Mouse (Mus musculus) splenic B cell, adult 2 months (primary cell): ENCODE measurements around the gene Gphn.
A peak's percentile ranks its signal among the peaks of the same experiment; 100 is the strongest.

Experiments used
- DNase-seq: peaks from one replicate; pipeline ENCODE4 v3.0.0-alpha.2; 2011; ENCODE audit warnings: low read depth, low spot score
- H3K27me3 ChIP-seq: 2 replicates; pipeline ENCODE4 v1.6.1; 2012; ENCODE audit warnings: mild to moderate bottlenecking, low read length, moderate library complexity, mixed read lengths; ENCODE audit not compliant: control insufficient read depth, poor library complexity, insufficient read depth, severe bottlenecking
- H3K36me3 ChIP-seq: 2 replicates; pipeline ENCODE4 v1.6.1; 2012; ENCODE audit warnings: mild to moderate bottlenecking, low read length, moderate library complexity, mixed read lengths; ENCODE audit not compliant: control insufficient read depth, poor library complexity, insufficient read depth, severe bottlenecking

The Gphn gene

GRCm38 (mm10) chr12:78225707-78226518 is at the start of gene Gphn:
Gene Gphn, plus strand, starts transcription at chr12:78226379.
- DNase-seq, result peak; percentile 86
- no peaks in the 10 kb centered on the region for H3K27me3 ChIP-seq
- H3K36me3 ChIP-seq, result no peaks in the 10 kb centered on the region

- Histone ChIP-seq H3K36me3 (no peaks in the 10 kb centered on the region), H3K27me3 (no peaks in the 10 kb centered on the region)
- DNase-seq, result no peak
These were observed 44.7 kb upstream of the Gphn start for GRCm38 (mm10) chr12:78181452-78181851.

- Histone ChIP-seq H3K27me3 (no peaks in the 10 kb centered on the region), H3K36me3 (no peaks in the 10 kb centered on the region)
- no peak for DNase-seq
These were observed 32.2 kb upstream of the Gphn start, which contains the start of gene Gm6657 for GRCm38 (mm10) chr12:78193942-78194341. Gene Gm6657, plus strand, starts transcription at chr12:78194242.

- no peak for DNase-seq
- Histone ChIP-seq H3K27me3 (no peaks in the 10 kb centered on the region), H3K36me3 (no peaks in the 10 kb centered on the region)
These were observed 30.8 kb upstream of the Gphn start for GRCm38 (mm10) chr12:78195368-78195767.

DNA sequence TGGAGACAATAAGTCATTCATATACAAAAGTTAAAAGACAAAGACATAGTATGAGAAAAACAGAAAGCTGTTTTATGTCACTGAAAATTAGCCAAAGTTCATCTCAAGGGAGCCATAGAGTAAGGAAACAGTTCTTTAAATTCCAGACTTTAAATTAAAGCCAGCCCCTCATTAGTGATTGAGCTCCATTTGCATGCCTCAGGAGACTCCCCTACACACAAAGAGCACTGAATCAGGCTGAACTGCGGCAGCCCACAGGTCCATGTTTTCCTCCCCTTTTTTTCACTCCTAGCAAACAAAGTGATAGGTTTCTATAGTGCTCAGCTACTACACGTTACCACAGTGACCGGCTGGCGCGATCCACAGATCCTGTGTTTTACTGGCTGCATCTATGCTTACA is 22.5 kb upstream of the Gphn start:
- DNase-seq, result no peak
- Histone ChIP-seq H3K27me3 (no peaks in the 10 kb centered on the region), H3K36me3 (no peaks in the 10 kb centered on the region)

DNA sequence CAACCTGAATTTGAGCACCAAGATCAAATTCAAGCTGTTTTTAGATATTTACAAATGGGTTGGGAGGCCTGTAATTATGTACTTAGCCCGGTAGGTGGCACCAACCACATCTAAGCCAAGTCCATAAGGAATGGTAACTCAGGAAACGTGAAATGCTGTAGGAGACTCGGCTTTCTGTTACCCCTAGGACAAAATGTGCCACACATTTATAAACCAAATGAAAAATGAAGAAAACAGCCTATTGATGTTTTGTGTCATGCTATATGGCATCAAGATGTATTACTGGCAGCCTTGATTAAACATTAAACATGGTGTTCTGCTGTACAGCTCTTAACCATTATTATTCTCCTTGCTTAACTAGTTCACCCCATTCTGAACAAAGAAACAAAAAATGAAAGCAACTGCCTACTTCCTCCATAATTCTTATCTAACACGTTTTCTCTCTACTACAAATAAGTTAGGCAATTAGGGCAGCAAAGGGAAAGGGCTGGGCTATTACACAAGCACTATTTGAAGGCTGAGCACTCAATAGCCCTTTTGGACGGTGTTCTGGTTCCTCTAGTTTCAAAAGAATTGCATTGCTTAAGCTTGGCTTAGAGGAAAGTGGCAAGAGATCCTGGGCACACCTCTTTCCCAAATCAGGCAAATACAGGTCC is 20.1 kb upstream of the Gphn start:
- peak; percentile 73 for DNase-seq

GRCm38 (mm10) chr12:78206571-78206960 is 19.6 kb upstream of the Gphn start:
- Histone ChIP-seq H3K36me3 (no peaks in the 10 kb centered on the region), H3K27me3 (no peaks in the 10 kb centered on the region)
- no peak for DNase-seq

More for the DNA sequence above, 20.1 kb upstream of the Gphn start:
- no peaks in the 10 kb centered on the region for H3K36me3 ChIP-seq
- no peaks in the 10 kb centered on the region for H3K27me3 ChIP-seq

DNA sequence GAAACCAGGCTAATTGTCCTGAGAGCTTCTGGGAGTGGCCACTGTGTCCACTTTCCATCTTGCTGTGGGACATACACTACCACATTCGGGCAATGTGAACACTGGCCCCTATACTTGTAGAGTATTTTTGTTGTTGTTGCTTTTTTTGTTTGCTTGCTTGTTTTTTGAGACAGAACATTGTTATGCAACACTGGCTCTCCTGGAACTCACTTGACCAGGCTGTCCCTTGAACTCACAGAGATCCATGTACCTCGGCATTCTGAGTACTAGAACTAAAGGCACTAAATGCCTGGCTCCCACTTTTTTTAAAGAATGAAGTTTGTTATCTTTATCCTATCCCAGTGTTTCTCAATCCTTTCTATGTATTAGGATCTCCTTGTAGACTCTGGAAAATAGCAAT is 16.3 kb upstream of the Gphn start:
- DNase-seq, result no peak
- H3K27me3 ChIP-seq, result no peaks in the 10 kb centered on the region
- no peaks in the 10 kb centered on the region for H3K36me3 ChIP-seq

DNA sequence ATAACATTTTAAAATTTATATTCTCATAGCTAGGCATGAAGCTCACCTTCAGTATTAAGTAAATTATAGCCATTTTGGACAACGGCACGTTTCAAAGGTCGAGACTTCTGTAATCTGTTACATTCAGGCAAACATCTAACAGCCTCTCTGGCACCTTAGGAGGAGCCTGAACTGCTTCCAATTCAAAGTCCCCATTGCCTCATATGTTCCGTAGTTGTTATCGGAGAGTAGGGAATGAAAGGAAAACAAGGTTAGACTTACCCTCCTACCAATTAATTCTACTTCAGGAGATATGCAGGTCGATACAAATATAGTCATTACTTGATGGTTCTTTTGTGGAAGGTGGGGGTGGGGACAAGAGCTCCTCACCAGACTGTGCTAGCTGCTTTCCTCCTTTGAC is 10.7 kb upstream of the Gphn start:
- DNase-seq, result no peak
- H3K27me3 ChIP-seq, result no peaks in the 10 kb centered on the region
- H3K36me3 ChIP-seq, result no peaks in the 10 kb centered on the region

DNA sequence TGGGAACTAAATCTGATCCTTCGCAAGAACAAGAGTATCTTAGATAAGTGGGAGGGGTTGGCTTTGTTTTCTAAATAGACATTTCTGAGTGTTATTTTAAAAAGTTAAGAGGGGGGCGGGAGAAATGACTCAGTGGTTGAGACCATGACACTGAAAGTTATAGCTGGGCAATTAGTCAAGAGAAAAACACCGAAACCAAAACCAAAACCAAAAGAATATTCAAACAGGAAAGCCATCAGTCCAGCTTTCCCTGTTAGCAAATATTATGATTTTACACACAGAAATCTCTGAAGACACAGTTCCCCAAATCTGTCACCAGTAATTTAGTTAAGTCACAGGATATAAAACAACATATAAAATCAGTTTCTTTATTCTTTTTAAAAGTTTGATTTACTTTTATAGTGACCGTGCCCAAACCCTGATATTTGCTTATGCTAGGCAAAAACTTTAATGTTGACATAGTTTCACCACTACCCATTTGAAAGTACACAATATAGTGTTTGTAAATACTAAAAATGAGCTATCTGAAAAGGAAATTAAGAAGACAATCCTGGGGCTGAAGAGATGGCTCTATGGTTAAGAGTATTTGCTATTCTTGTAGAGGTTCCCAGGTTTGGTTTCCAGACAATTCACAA is 6.9 kb upstream of the Gphn start:
- H3K27me3 ChIP-seq, result no peaks in the 10 kb centered on the region
- H3K36me3 ChIP-seq, result no peaks in the 10 kb centered on the region
- DNase-seq, result peak; percentile 43

- Histone ChIP-seq H3K27me3 (no peaks in the 10 kb centered on the region), H3K36me3 (no peaks in the 10 kb centered on the region)
- DNase-seq, result no peak
These were observed 318 bp downstream of the Gphn start for GRCm38 (mm10) chr12:78226519-78226875.

GRCm38 (mm10) chr12:78227021-78227932 is 1.1 kb downstream of the Gphn start:
- Histone ChIP-seq H3K27me3 (no peaks in the 10 kb centered on the region), H3K36me3 (no peaks in the 10 kb centered on the region)
- DNase-seq, result peak; percentile 53

DNA sequence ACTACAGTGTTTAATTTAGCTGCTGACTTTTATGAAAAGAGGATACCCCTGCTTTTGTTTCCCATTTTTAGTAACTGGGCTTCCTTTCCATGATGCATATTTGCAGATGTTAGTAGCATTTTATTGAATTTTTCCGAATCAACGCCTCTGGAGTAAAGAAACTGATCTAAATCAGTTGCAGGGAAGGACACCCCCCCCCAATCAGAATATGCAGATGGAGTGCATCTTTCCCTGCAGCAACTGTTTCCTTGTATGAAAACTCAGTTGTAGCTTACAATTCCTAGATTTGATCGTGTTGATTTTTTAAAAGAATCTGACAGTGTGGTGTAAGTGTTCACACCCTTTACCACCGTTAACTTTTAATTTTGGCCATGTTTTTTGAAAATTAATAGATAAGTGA is 2.0 kb downstream of the Gphn start:
- no peak for DNase-seq
- Histone ChIP-seq H3K36me3 (no peaks in the 10 kb centered on the region), H3K27me3 (no peaks in the 10 kb centered on the region)

- H3K36me3 ChIP-seq, result no peaks in the 10 kb centered on the region
- no peak for DNase-seq
These were observed 6.4 kb downstream of the Gphn start for GRCm38 (mm10) chr12:78232560-78232959.

More at GRCm38 (mm10) chr12:78232560-78232959, 6.4 kb downstream of the Gphn start:
- no peaks in the 10 kb centered on the region for H3K27me3 ChIP-seq
